Mouse (Mus musculus) embryonic fibroblast, embryonic 13.5 days (primary cell): ENCODE data around the gene Gpr137.

Experiments
- CTCF ChIP-seq: IDR thresholded peaks from 2 replicates; pipeline ENCODE4 v1.5.1; 2011; ENCODE audit warnings: mild to moderate bottlenecking, control low read depth, low read length, moderate library complexity, borderline replicate concordance; ENCODE audit not compliant: insufficient read depth
- POLR2A ChIP-seq: IDR thresholded peaks from 2 replicates; pipeline ENCODE4 v1.6.1; 2011; ENCODE audit warnings: low read depth, mild to moderate bottlenecking, control low read depth, low read length, moderate library complexity

DNA sequence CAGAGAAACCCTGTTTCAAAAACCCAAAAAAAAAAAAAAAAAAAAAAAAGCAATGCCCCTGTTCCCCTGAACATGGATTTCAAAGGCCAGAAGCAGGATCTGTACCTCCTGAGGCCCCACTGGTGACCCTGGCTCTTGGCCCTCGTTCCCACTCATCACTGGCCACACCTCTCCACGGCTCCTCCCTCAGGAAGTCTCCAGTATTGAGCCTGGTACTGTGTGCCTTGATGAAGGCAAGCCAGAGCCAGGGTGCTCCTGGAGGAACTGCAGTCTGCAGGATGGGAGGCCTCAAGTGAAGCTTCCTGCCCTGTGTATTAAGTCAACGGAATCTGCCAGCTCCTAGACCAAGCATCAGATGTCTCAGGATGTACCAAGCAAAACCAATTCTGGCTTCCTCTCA, 36.1 kb downstream of the Gpr137 start:
- TF ChIP-seq POLR2A (no peak), CTCF (no peak)
